Mouse (Mus musculus) lung, embryonic 15.5 days (tissue): ENCODE measurements around the gene Gm45717. TPM values are rescaled to one million over a fixed set of nuclear protein-coding genes. Genes with fewer than 3 reads are reported as not detected.
"Not testable (repeated sequence)": the region's sequence is repeated elsewhere in the genome, so short reads cannot be mapped to it uniquely, and the experiment has no call there.

Source experiments
- ATAC-seq: fragments of 200-750 bp; cut with Nextera tagmentation; 2 replicates; pipeline ENCODE4 v1.8.0; 2017; ENCODE audit warnings: moderate number of reproducible peaks, borderline replicate concordance; ENCODE audit not compliant: low FRiP score, low TSS enrichment; ENCODE audit errors: extremely low read depth
- H3K27ac ChIP-seq: fragments of 300-500 bp; sonication (generic); 2 replicates; pipeline ENCODE4 v1.5.1; 2015; ENCODE audit warnings: moderate library complexity, mild to moderate bottlenecking, inconsistent platforms
- H3K27me3 ChIP-seq: fragments of 300-500 bp; sonication (generic); 2 replicates; pipeline ENCODE4 v1.6.1; 2015; ENCODE audit warnings: inconsistent platforms
- H3K36me3 ChIP-seq: fragments of 300-500 bp; sonication (generic); 2 replicates; pipeline ENCODE4 v1.6.1; 2015; ENCODE audit warnings: inconsistent platforms
- H3K4me1 ChIP-seq: fragments of 300-500 bp; sonication (generic); 2 replicates; pipeline ENCODE4 v1.6.1; 2015; ENCODE audit warnings: inconsistent platforms
- H3K4me2 ChIP-seq: fragments of 300-500 bp; sonication (generic); 2 replicates; pipeline ENCODE4 v1.6.1; 2015; ENCODE audit warnings: inconsistent platforms, mild to moderate bottlenecking, moderate library complexity
- H3K4me3 ChIP-seq: fragments of 300-500 bp; sonication (generic); 2 replicates; pipeline ENCODE4 v1.5.1; 2015; ENCODE audit warnings: mild to moderate bottlenecking, inconsistent platforms
- H3K9ac ChIP-seq: fragments of 300-500 bp; sonication (generic); 2 replicates; pipeline ENCODE4 v1.6.1; 2015; ENCODE audit warnings: inconsistent platforms
- H3K9me3 ChIP-seq: fragments of 300-500 bp; sonication (generic); 2 replicates; pipeline ENCODE4 v1.6.1; 2016; ENCODE audit warnings: inconsistent platforms
- WGBS: fragments of 180-500 bp; shearing (Covaris S2); methylation state at CpG from one replicate; pipeline ENCODE4 v1.1.7; 2015; 5-methylcytosine and 5-hydroxymethylcytosine counted together
- polyA plus RNA-seq: library from polyadenylated mRNA; unstranded; fragments of >200 nt; fragmentation: Nextera tagmentation; extraction: Ambion mirVana; gene quantifications from 2 replicates; pipeline ENCODE4 v1.2.1, GENCODE M21; 2015

Gm45717 gene
- polyA plus RNA-seq, 1 experiment from 2014 or later: not detected

GRCm38 (mm10) chr7:140982971-140983370 is 27.2 kb upstream of the Gm45717 start:
- ATAC-seq: no peak
- Histone ChIP-seq H3K27ac (no peak overlapping the region), H3K9ac (no peak overlapping the region), H3K9me3 (no peaks in the 10 kb centered on the region), H3K36me3 (no peaks in the 10 kb centered on the region), H3K4me3 (no peak overlapping the region), H3K4me1 (no peaks in the 10 kb centered on the region), H3K4me2 (no peak overlapping the region), H3K27me3 (no peaks in the 10 kb centered on the region)
- 81% methylated on average over 7 of the region's 7 CpGs for WGBS

GRCm38 (mm10) chr7:140981704-140982103 is 26.0 kb upstream of the Gm45717 start:
- H3K9me3 ChIP-seq: no peaks in the 10 kb centered on the region
- no peaks in the 10 kb centered on the region for H3K36me3 ChIP-seq
- no peaks in the 10 kb centered on the region for H3K27me3 ChIP-seq
- no peak overlapping the region for H3K27ac ChIP-seq
- no peak for ATAC-seq
- no peak overlapping the region for H3K4me3 ChIP-seq
- 87% methylated on average over 8 of the region's 8 CpGs for WGBS
- H3K4me1 ChIP-seq: no peaks in the 10 kb centered on the region
- no peak overlapping the region for H3K9ac ChIP-seq
- no peak overlapping the region for H3K4me2 ChIP-seq

GRCm38 (mm10) chr7:140976720-140977119 is 21.0 kb upstream of the Gm45717 start:
- H3K4me1 ChIP-seq, H3K4me2 ChIP-seq, H3K4me3 ChIP-seq, ATAC-seq, H3K9me3 ChIP-seq, H3K36me3 ChIP-seq, H3K27me3 ChIP-seq, H3K27ac ChIP-seq, H3K9ac ChIP-seq: not testable (repeated sequence)
- WGBS: 88% methylated on average over 9 of the region's 9 CpGs

- no peak for ATAC-seq
- H3K27me3 ChIP-seq: no peaks in the 10 kb centered on the region
- H3K4me3 ChIP-seq: no peak overlapping the region
- peaks cover 20% of the 10 kb centered on the region for H3K4me1 ChIP-seq
- H3K27ac ChIP-seq: no peak overlapping the region
- no peaks in the 10 kb centered on the region for H3K9me3 ChIP-seq
- no peak overlapping the region for H3K9ac ChIP-seq
- H3K4me2 ChIP-seq: no peak overlapping the region
- 33% methylated on average over 3 of the region's 3 CpGs for WGBS
- no peaks in the 10 kb centered on the region for H3K36me3 ChIP-seq
These were observed 19.7 kb upstream of the Gm45717 start for GRCm38 (mm10) chr7:140975465-140975864.

- Histone ChIP-seq H3K27me3 (no peaks in the 10 kb centered on the region), H3K36me3 (no peaks in the 10 kb centered on the region), H3K9ac (no peak overlapping the region), H3K9me3 (no peaks in the 10 kb centered on the region), H3K4me3 (no peak overlapping the region), H3K4me1 (peaks cover 20% of the 10 kb centered on the region), H3K4me2 (no peak overlapping the region), H3K27ac (no peak overlapping the region)
- WGBS: 14% methylated on average over 9 of the region's 9 CpGs
- no peak for ATAC-seq
These were observed 19.2 kb upstream of the Gm45717 start for GRCm38 (mm10) chr7:140974940-140975339.

GRCm38 (mm10) chr7:140973396-140974165 is 17.8 kb upstream of the Gm45717 start:
- Histone ChIP-seq H3K4me1 (peaks cover 20% of the 10 kb centered on the region), H3K4me2 (no peak overlapping the region), H3K36me3 (no peaks in the 10 kb centered on the region), H3K9me3 (no peaks in the 10 kb centered on the region), H3K9ac (no peak overlapping the region; the same call in 1 of the 2 replicates), H3K27ac (no peak overlapping the region), H3K4me3 (no peak overlapping the region), H3K27me3 (no peaks in the 10 kb centered on the region)
- ATAC-seq: no peak
- WGBS: 51% methylated on average over 14 of the region's 14 CpGs

GRCm38 (mm10) chr7:140971479-140972171 is 15.9 kb upstream of the Gm45717 start:
- H3K27ac ChIP-seq: peak overlapping the region; percentile 81
- no peaks in the 10 kb centered on the region for H3K36me3 ChIP-seq
- no peaks in the 10 kb centered on the region for H3K27me3 ChIP-seq
- 45% methylated on average over 8 of the region's 8 CpGs for WGBS
- H3K4me3 ChIP-seq: no peak overlapping the region
- peak; percentile 58; the same call in 1 of the 2 replicates for ATAC-seq
- no peaks in the 10 kb centered on the region for H3K9me3 ChIP-seq
- peaks cover 28% of the 10 kb centered on the region for H3K4me1 ChIP-seq
- no peak overlapping the region for H3K4me2 ChIP-seq
- no peak overlapping the region for H3K9ac ChIP-seq

GRCm38 (mm10) chr7:140970931-140971330 is 15.2 kb upstream of the Gm45717 start:
- Histone ChIP-seq H3K36me3 (no peaks in the 10 kb centered on the region), H3K4me2 (no peak overlapping the region), H3K27me3 (no peaks in the 10 kb centered on the region), H3K9me3 (no peaks in the 10 kb centered on the region), H3K4me1 (peaks cover 28% of the 10 kb centered on the region), H3K9ac (no peak overlapping the region), H3K27ac (peak overlapping the region; percentile 81; the same call in 1 of the 2 replicates), H3K4me3 (no peak overlapping the region)
- 29% methylated on average over 7 of the region's 7 CpGs for WGBS
- ATAC-seq: no peak

GRCm38 (mm10) chr7:140968710-140969109 is 13.0 kb upstream of the Gm45717 start:
- H3K27me3 ChIP-seq, H3K4me2 ChIP-seq, H3K9ac ChIP-seq, H3K36me3 ChIP-seq, H3K4me3 ChIP-seq, ATAC-seq, H3K9me3 ChIP-seq, H3K27ac ChIP-seq: not testable (repeated sequence)
- WGBS: 22% methylated on average over 3 of the region's 3 CpGs
- peaks cover 24% of the 10 kb centered on the region for H3K4me1 ChIP-seq

- no peaks in the 10 kb centered on the region for H3K36me3 ChIP-seq
- H3K9ac ChIP-seq: no peak overlapping the region
- peak overlapping the region; percentile 28; the same call in 1 of the 2 replicates for H3K4me2 ChIP-seq
- H3K4me1 ChIP-seq: peaks cover 24% of the 10 kb centered on the region
- H3K9me3 ChIP-seq: no peaks in the 10 kb centered on the region
- H3K27me3 ChIP-seq: no peaks in the 10 kb centered on the region
- peak; percentile 53; the same call in 1 of the 2 replicates for ATAC-seq
- H3K27ac ChIP-seq: peak overlapping the region; percentile 36; the same call in 1 of the 2 replicates
- 13% methylated on average over 14 of the region's 14 CpGs for WGBS
- peak overlapping the region; percentile 4; the same call in 1 of the 2 replicates for H3K4me3 ChIP-seq
These were observed 12.3 kb upstream of the Gm45717 start for GRCm38 (mm10) chr7:140967862-140968591.

- H3K27me3 ChIP-seq: no peaks in the 10 kb centered on the region
- no peak within 1 kb of the TSS for H3K9ac ChIP-seq
- WGBS: 93% methylated on average over 4 of the region's 4 CpGs
- ATAC-seq: no peak
- peaks cover 22% of the 10 kb centered on the region for H3K4me1 ChIP-seq
- 0 out of 2 replicates have a peak within 1 kb of the TSS, but pooled peaks have one; percentile 4 for H3K4me3 ChIP-seq
- H3K9me3 ChIP-seq: no peaks in the 10 kb centered on the region
- H3K4me2 ChIP-seq: peak within 1 kb of the TSS; percentile 28; the same call in 1 of the 2 replicates
- no peaks in the 10 kb centered on the region for H3K36me3 ChIP-seq
- H3K27ac ChIP-seq: peak within 1 kb of the TSS; percentile 36; the same call in 1 of the 2 replicates
These were observed 11.2 kb upstream of the Gm45717 start, which contains the start of gene Ifitm1 for GRCm38 (mm10) chr7:140966921-140967320. TSS of gene Ifitm1 (plus strand) at chr7:140967221.
